Mouse (Mus musculus): ENCODE measurements at regions not wholly inside any gene's neighbourhood (a gene's known extent, or its start where the extent isn't known, plus 50 kb on each side); places are given as distances from the start of the nearest gene placed in this dataset.

- ATAC-seq (replicated peaks; ENCODE audit: low FRiP score, low read depth) (no peak), DNase-seq (ENCODE audit: low spot score) (peak; percentile 15)
- Histone ChIP-seq H3K9me3 (replicated peaks; ENCODE audit: low read length) (no peaks in the 10 kb centered on the region), H3K27me3 (ENCODE audit: insufficient read depth, low read length) (no peaks in the 10 kb centered on the region), H3K4me3 (replicated peaks; ENCODE audit: low read depth, low read length) (no peak overlapping the region), H3K27ac (no peak overlapping the region), H3K36me3 (ENCODE audit: insufficient read depth, low read length) (no peaks in the 10 kb centered on the region), H3K4me1 (replicated peaks; ENCODE audit: insufficient read depth, low read length) (no peaks in the 10 kb centered on the region), H3K9ac (ENCODE audit: low read depth, low read length) (no peak overlapping the region), H3K4me2 (ENCODE audit: low read length) (no peak overlapping the region)
- no peak for TF ChIP-seq CTCF (IDR thresholded peaks at IDR 0.05; ENCODE audit: low read depth)
- 55% methylated on average over 16 of the region's 16 CpGs for WGBS
These were observed 257.3 kb downstream of the Barhl2 start for GRCm38 (mm10) chr5:106200631-106201030.

GRCm38 (mm10) chr5:106199061-106199460 lies 258.9 kb downstream of the Barhl2 start:
- Histone ChIP-seq H3K27me3 (ENCODE audit: insufficient read depth, low read length) (no peaks in the 10 kb centered on the region), H3K27ac (no peak overlapping the region), H3K9ac (ENCODE audit: low read depth, low read length) (no peak overlapping the region), H3K4me3 (replicated peaks; ENCODE audit: low read depth, low read length) (no peak overlapping the region), H3K9me3 (replicated peaks; ENCODE audit: low read length) (no peaks in the 10 kb centered on the region), H3K36me3 (ENCODE audit: insufficient read depth, low read length) (no peaks in the 10 kb centered on the region), H3K4me2 (ENCODE audit: low read length) (no peak overlapping the region), H3K4me1 (replicated peaks; ENCODE audit: insufficient read depth, low read length) (no peaks in the 10 kb centered on the region)
- DNase-seq (ENCODE audit: low spot score) (no peak), ATAC-seq (replicated peaks; ENCODE audit: low FRiP score, low read depth) (no peak)
- TF ChIP-seq CTCF (IDR thresholded peaks at IDR 0.05; ENCODE audit: low read depth), result no peak
- WGBS, result 87% methylated on average over 3 of the region's 3 CpGs

- H3K27me3 ChIP-seq (ENCODE audit: insufficient read depth, low read length), result no peaks in the 10 kb centered on the region
- H3K4me1 ChIP-seq (replicated peaks; ENCODE audit: insufficient read depth, low read length), result no peaks in the 10 kb centered on the region
- no peak for TF ChIP-seq CTCF (IDR thresholded peaks at IDR 0.05; ENCODE audit: low read depth)
- DNase-seq (ENCODE audit: low spot score), result no peak
- no peaks in the 10 kb centered on the region for H3K9me3 ChIP-seq (replicated peaks; ENCODE audit: low read length)
- H3K27ac ChIP-seq, result no peak overlapping the region
- H3K36me3 ChIP-seq (ENCODE audit: insufficient read depth, low read length), result no peaks in the 10 kb centered on the region
- no peak overlapping the region for H3K4me2 ChIP-seq (ENCODE audit: low read length)
- 77% methylated on average over 11 of the region's 11 CpGs for WGBS
- H3K9ac ChIP-seq (ENCODE audit: low read depth, low read length), result no peak overlapping the region
- no peak for ATAC-seq (replicated peaks; ENCODE audit: low FRiP score, low read depth)
- no peak overlapping the region for H3K4me3 ChIP-seq (replicated peaks; ENCODE audit: low read depth, low read length)
These were observed 266.8 kb downstream of the Barhl2 start for GRCm38 (mm10) chr5:106191141-106191540.

GRCm38 (mm10) chr5:106181726-106182125 lies 276.2 kb downstream of the Barhl2 start:
- Histone ChIP-seq H3K9ac (ENCODE audit: low read depth, low read length) (no peak overlapping the region), H3K4me1 (replicated peaks; ENCODE audit: insufficient read depth, low read length) (no peaks in the 10 kb centered on the region), H3K36me3 (ENCODE audit: insufficient read depth, low read length) (no peaks in the 10 kb centered on the region), H3K27ac (no peak overlapping the region), H3K27me3 (ENCODE audit: insufficient read depth, low read length) (no peaks in the 10 kb centered on the region), H3K4me2 (ENCODE audit: low read length) (no peak overlapping the region), H3K4me3 (replicated peaks; ENCODE audit: low read depth, low read length) (no peak overlapping the region), H3K9me3 (replicated peaks; ENCODE audit: low read length) (no peaks in the 10 kb centered on the region)
- no peak for ATAC-seq (replicated peaks; ENCODE audit: low FRiP score, low read depth)
- WGBS, result 85% methylated on average over 23 of the region's 23 CpGs
- no peak for TF ChIP-seq CTCF (IDR thresholded peaks at IDR 0.05; ENCODE audit: low read depth)
- no peak for DNase-seq (ENCODE audit: low spot score)

- ATAC-seq (replicated peaks; ENCODE audit: low FRiP score, low read depth) (no peak), DNase-seq (ENCODE audit: low spot score) (peak; percentile 59)
- H3K4me3 ChIP-seq (replicated peaks; ENCODE audit: low read depth, low read length), result no peak overlapping the region
- no peaks in the 10 kb centered on the region for H3K36me3 ChIP-seq (ENCODE audit: insufficient read depth, low read length)
- 4% methylated on average over 3 of the region's 3 CpGs for WGBS
- H3K27me3 ChIP-seq (ENCODE audit: insufficient read depth, low read length), result no peaks in the 10 kb centered on the region
- H3K4me2 ChIP-seq (ENCODE audit: low read length), result no peak overlapping the region
- H3K4me1 ChIP-seq (replicated peaks; ENCODE audit: insufficient read depth, low read length), result no peaks in the 10 kb centered on the region
- no peak overlapping the region for H3K27ac ChIP-seq
- H3K9me3 ChIP-seq (replicated peaks; ENCODE audit: low read length), result no peaks in the 10 kb centered on the region
- H3K9ac ChIP-seq (ENCODE audit: low read depth, low read length), result no peak overlapping the region
- no peak for TF ChIP-seq CTCF (IDR thresholded peaks at IDR 0.05; ENCODE audit: low read depth)
These were observed 285.8 kb downstream of the Barhl2 start for GRCm38 (mm10) chr5:106172162-106172561.

- Histone ChIP-seq H3K9me3 (replicated peaks; ENCODE audit: low read length) (no peaks in the 10 kb centered on the region), H3K27ac (no peak overlapping the region), H3K4me1 (replicated peaks; ENCODE audit: insufficient read depth, low read length) (no peaks in the 10 kb centered on the region), H3K36me3 (ENCODE audit: insufficient read depth, low read length) (no peaks in the 10 kb centered on the region), H3K9ac (ENCODE audit: low read depth, low read length) (no peak overlapping the region), H3K27me3 (ENCODE audit: insufficient read depth, low read length) (no peaks in the 10 kb centered on the region), H3K4me2 (ENCODE audit: low read length) (no peak overlapping the region), H3K4me3 (replicated peaks; ENCODE audit: low read depth, low read length) (no peak overlapping the region)
- no peak for TF ChIP-seq CTCF (IDR thresholded peaks at IDR 0.05; ENCODE audit: low read depth)
- WGBS, result 98% methylated on average over 4 of the region's 4 CpGs
- no peak for ATAC-seq (replicated peaks; ENCODE audit: low FRiP score, low read depth)
- no peak for DNase-seq (ENCODE audit: low spot score)
These were observed 287.6 kb downstream of the Barhl2 start for GRCm38 (mm10) chr5:106170405-106170804.

GRCm38 (mm10) chr5:106167556-106167955 lies 290.4 kb downstream of the Barhl2 start:
- Histone ChIP-seq H3K27me3 (ENCODE audit: insufficient read depth, low read length) (no peaks in the 10 kb centered on the region), H3K4me1 (replicated peaks; ENCODE audit: insufficient read depth, low read length) (no peaks in the 10 kb centered on the region)
- no peak for ATAC-seq (replicated peaks; ENCODE audit: low FRiP score, low read depth)

More at GRCm38 (mm10) chr5:106167556-106167955, 290.4 kb downstream of the Barhl2 start:
- TF ChIP-seq CTCF (IDR thresholded peaks at IDR 0.05; ENCODE audit: low read depth), result no peak
- Histone ChIP-seq H3K9me3 (replicated peaks; ENCODE audit: low read length) (no peaks in the 10 kb centered on the region), H3K4me3 (replicated peaks; ENCODE audit: low read depth, low read length) (no peak overlapping the region), H3K4me2 (ENCODE audit: low read length) (no peak overlapping the region), H3K9ac (ENCODE audit: low read depth, low read length) (no peak overlapping the region), H3K36me3 (ENCODE audit: insufficient read depth, low read length) (no peaks in the 10 kb centered on the region), H3K27ac (no peak overlapping the region)
- no peak for DNase-seq (ENCODE audit: low spot score)
- WGBS, result 88% methylated on average over 11 of the region's 11 CpGs
